Mouse (Mus musculus): ENCODE data around the gene Dna2. TPM values are rescaled to one million over a fixed set of nuclear protein-coding genes. Genes with fewer than 3 reads are reported as not detected.
A peak's percentile ranks its signal among the peaks of the same experiment; 100 is the strongest.

Gene Dna2
- polyA plus RNA-seq, 1 experiment = 5.7 TPM

GRCm38 (mm10) chr10:62966291-62966690 lies 19.5 kb downstream of the Dna2 start:
- peaks cover 89% of the 10 kb centered on the region for H3K36me3 ChIP-seq (ENCODE audit: control insufficient read depth, insufficient read depth)
- TF ChIP-seq CEBPB (IDR thresholded peaks at IDR 0.05; ENCODE audit: low read depth) = no peak
- TF ChIP-seq CTCF (IDR thresholded peaks at IDR 0.05; ENCODE audit: control insufficient read depth, insufficient read depth, insufficient read length) = no peak
- no peaks in the 10 kb centered on the region for H3K79me2 ChIP-seq (ENCODE audit: control insufficient read depth, insufficient read depth)

GRCm38 (mm10) chr10:62971821-62972220 lies 25.0 kb downstream of the Dna2 start:
- H3K27me3 ChIP-seq (ENCODE audit: control insufficient read depth, insufficient read depth, insufficient read length) = no peaks in the 10 kb centered on the region
- peaks cover 69% of the 10 kb centered on the region for H3K36me3 ChIP-seq (ENCODE audit: control insufficient read depth, insufficient read depth)
- TF ChIP-seq MYOG (IDR thresholded peaks at IDR 0.05; ENCODE audit: control insufficient read depth, extremely low read depth, insufficient read length) = no peak
- no peak for TF ChIP-seq MAX (IDR thresholded peaks at IDR 0.05)
- TF ChIP-seq CEBPB (IDR thresholded peaks at IDR 0.05; ENCODE audit: low read depth) = no peak
- TF ChIP-seq FOSL1 (IDR thresholded peaks at IDR 0.05; ENCODE audit: insufficient read depth, low read length, poor library complexity, severe bottlenecking) = no peak
- TF ChIP-seq CTCF (IDR thresholded peaks at IDR 0.05; ENCODE audit: control insufficient read depth, insufficient read depth, insufficient read length) = no peak
- no peak for TF ChIP-seq MYOD1 (IDR thresholded peaks at IDR 0.05; ENCODE audit: control insufficient read depth, insufficient read length, low read depth)
- no peak for TF ChIP-seq USF1 (IDR thresholded peaks at IDR 0.05; ENCODE audit: low read depth)

More at GRCm38 (mm10) chr10:62966291-62966690, 19.5 kb downstream of the Dna2 start:
- Histone ChIP-seq H3K27me3 (ENCODE audit: control insufficient read depth, insufficient read depth, insufficient read length) (no peaks in the 10 kb centered on the region), H3ac (ENCODE audit: control insufficient read depth, insufficient read length, low read depth) (no peak overlapping the region), H3K4me3 (ENCODE audit: insufficient read depth, poor library complexity, severe bottlenecking) (no peak overlapping the region), H3K79me3 (ENCODE audit: low read depth) (no peaks in the 10 kb centered on the region)

GRCm38 (mm10) chr10:62979667-62980038 lies 32.8 kb downstream of the Dna2 start:
- Histone ChIP-seq H3K79me2 (ENCODE audit: control insufficient read depth, insufficient read depth) (peaks cover 22% of the 10 kb centered on the region), H3K27me3 (ENCODE audit: control insufficient read depth, insufficient read depth, insufficient read length) (no peaks in the 10 kb centered on the region), H3ac (ENCODE audit: control insufficient read depth, insufficient read length, low read depth) (peak overlapping the region; percentile 41), H3K36me3 (ENCODE audit: control insufficient read depth, insufficient read depth) (peaks cover 16% of the 10 kb centered on the region), H3K4me3 (ENCODE audit: insufficient read depth, poor library complexity, severe bottlenecking) (no peak overlapping the region), H3K79me3 (ENCODE audit: low read depth) (peaks cover 6% of the 10 kb centered on the region)
- TF ChIP-seq MYOG (IDR thresholded peaks at IDR 0.05; ENCODE audit: control insufficient read depth, extremely low read depth, insufficient read length) (no peak), CTCF (IDR thresholded peaks at IDR 0.05; ENCODE audit: control insufficient read depth, insufficient read depth, insufficient read length) (no peak), USF1 (IDR thresholded peaks at IDR 0.05; ENCODE audit: low read depth) (no peak), MAX (IDR thresholded peaks at IDR 0.05) (no peak), CEBPB (IDR thresholded peaks at IDR 0.05; ENCODE audit: low read depth) (no peak), MYOD1 (IDR thresholded peaks at IDR 0.05; ENCODE audit: control insufficient read depth, insufficient read length, low read depth) (no peak), FOSL1 (IDR thresholded peaks at IDR 0.05; ENCODE audit: insufficient read depth, low read length, poor library complexity, severe bottlenecking) (no peak)

More at GRCm38 (mm10) chr10:62971821-62972220, 25.0 kb downstream of the Dna2 start:
- Histone ChIP-seq H3ac (ENCODE audit: control insufficient read depth, insufficient read length, low read depth) (no peak overlapping the region), H3K79me3 (ENCODE audit: low read depth) (no peaks in the 10 kb centered on the region), H3K4me3 (ENCODE audit: insufficient read depth, poor library complexity, severe bottlenecking) (no peak overlapping the region), H3K79me2 (ENCODE audit: control insufficient read depth, insufficient read depth) (no peaks in the 10 kb centered on the region)

- Histone ChIP-seq H3K4me3 (ENCODE audit: insufficient read depth, poor library complexity, severe bottlenecking) (peak within 1 kb of the TSS; percentile 74), H3ac (ENCODE audit: control insufficient read depth, insufficient read length, low read depth) (peak within 1 kb of the TSS; percentile 96), H3K79me2 (ENCODE audit: control insufficient read depth, insufficient read depth) (peaks cover 22% of the 10 kb centered on the region), H3K79me3 (ENCODE audit: low read depth) (peaks cover 6% of the 10 kb centered on the region), H3K27me3 (ENCODE audit: control insufficient read depth, insufficient read depth, insufficient read length) (no peaks in the 10 kb centered on the region), H3K36me3 (ENCODE audit: control insufficient read depth, insufficient read depth) (peaks cover 20% of the 10 kb centered on the region)
- no peak for TF ChIP-seq USF1 (IDR thresholded peaks at IDR 0.05; ENCODE audit: low read depth)
- peak; percentile 99 for TF ChIP-seq CTCF (IDR thresholded peaks at IDR 0.05; ENCODE audit: control insufficient read depth, insufficient read depth, insufficient read length)
- TF ChIP-seq MYOG (IDR thresholded peaks at IDR 0.05; ENCODE audit: control insufficient read depth, extremely low read depth, insufficient read length) = no peak
- no peak for TF ChIP-seq FOSL1 (IDR thresholded peaks at IDR 0.05; ENCODE audit: insufficient read depth, low read length, poor library complexity, severe bottlenecking)
- TF ChIP-seq MYOD1 (IDR thresholded peaks at IDR 0.05; ENCODE audit: control insufficient read depth, insufficient read length, low read depth) = no peak
- no peak for TF ChIP-seq CEBPB (IDR thresholded peaks at IDR 0.05; ENCODE audit: low read depth)
- peak; percentile 58 for TF ChIP-seq MAX (IDR thresholded peaks at IDR 0.05)
Observed at GRCm38 (mm10) chr10:62980039-62980954, 33.5 kb downstream of the Dna2 start, which contains the start of gene Rufy2. Rufy2 (plus strand) TSS chr10:62980223.

- Histone ChIP-seq H3K79me3 (ENCODE audit: low read depth) (peaks cover 6% of the 10 kb centered on the region), H3K36me3 (ENCODE audit: control insufficient read depth, insufficient read depth) (peaks cover 30% of the 10 kb centered on the region), H3K79me2 (ENCODE audit: control insufficient read depth, insufficient read depth) (peaks cover 22% of the 10 kb centered on the region), H3K4me3 (ENCODE audit: insufficient read depth, poor library complexity, severe bottlenecking) (no peak overlapping the region), H3ac (ENCODE audit: control insufficient read depth, insufficient read length, low read depth) (no peak overlapping the region), H3K27me3 (ENCODE audit: control insufficient read depth, insufficient read depth, insufficient read length) (no peaks in the 10 kb centered on the region)
- TF ChIP-seq CEBPB (IDR thresholded peaks at IDR 0.05; ENCODE audit: low read depth) (no peak), MYOD1 (IDR thresholded peaks at IDR 0.05; ENCODE audit: control insufficient read depth, insufficient read length, low read depth) (no peak), USF1 (IDR thresholded peaks at IDR 0.05; ENCODE audit: low read depth) (no peak), MAX (IDR thresholded peaks at IDR 0.05) (no peak), FOSL1 (IDR thresholded peaks at IDR 0.05; ENCODE audit: insufficient read depth, low read length, poor library complexity, severe bottlenecking) (no peak), MYOG (IDR thresholded peaks at IDR 0.05; ENCODE audit: control insufficient read depth, extremely low read depth, insufficient read length) (no peak), CTCF (IDR thresholded peaks at IDR 0.05; ENCODE audit: control insufficient read depth, insufficient read depth, insufficient read length) (no peak)
Observed at GRCm38 (mm10) chr10:62984072-62984471, 37.2 kb downstream of the Dna2 start.

Measured in C2C12 (cell line).